Mouse (Mus musculus) thymus, adult 2 months (tissue): ENCODE results near the gene C2cd5.

Experiments
- CTCF ChIP-seq: fragments of 200-500 bp; IDR thresholded peaks from 2 replicates; pipeline ENCODE4 v1.5.1; 2012; ENCODE audit warnings: mild to moderate bottlenecking, control low read depth, low read length, moderate library complexity, borderline replicate concordance; ENCODE audit not compliant: control insufficient read depth, poor library complexity, insufficient read depth; ENCODE audit errors: extremely low read depth
- POLR2A ChIP-seq: fragments of 200-500 bp; IDR thresholded peaks from 2 replicates; pipeline ENCODE4 v1.6.1; 2012; ENCODE audit warnings: mild to moderate bottlenecking, low read length, control low read depth, moderate library complexity; ENCODE audit not compliant: control insufficient read depth, poor library complexity, insufficient read depth; ENCODE audit errors: extremely low read depth

DNA sequence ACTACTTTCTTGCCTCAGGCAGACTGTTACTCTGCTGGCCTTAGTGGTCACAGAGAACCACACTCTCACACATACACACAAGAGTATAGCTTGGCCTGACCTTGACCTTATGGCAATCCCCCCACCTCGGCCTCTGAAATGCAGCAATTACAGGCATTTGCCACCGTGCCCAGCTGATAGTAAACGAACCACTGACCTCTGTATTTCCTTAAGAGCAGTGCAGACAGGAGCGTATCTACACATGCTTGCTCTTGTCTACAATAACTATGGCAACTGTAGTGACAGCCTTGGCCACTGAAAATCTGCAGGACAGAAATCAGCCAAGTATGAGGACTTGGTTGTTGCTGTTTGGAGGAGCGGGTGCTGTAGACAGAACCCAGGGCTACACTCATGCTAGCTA is 37.4 kb upstream of the C2cd5 start:
- no peak for TF ChIP-seq CTCF
- TF ChIP-seq POLR2A, result no peak
